Comparison of ENCODE assay signal across 12 mouse cellular contexts in the genomic region with DNA sequence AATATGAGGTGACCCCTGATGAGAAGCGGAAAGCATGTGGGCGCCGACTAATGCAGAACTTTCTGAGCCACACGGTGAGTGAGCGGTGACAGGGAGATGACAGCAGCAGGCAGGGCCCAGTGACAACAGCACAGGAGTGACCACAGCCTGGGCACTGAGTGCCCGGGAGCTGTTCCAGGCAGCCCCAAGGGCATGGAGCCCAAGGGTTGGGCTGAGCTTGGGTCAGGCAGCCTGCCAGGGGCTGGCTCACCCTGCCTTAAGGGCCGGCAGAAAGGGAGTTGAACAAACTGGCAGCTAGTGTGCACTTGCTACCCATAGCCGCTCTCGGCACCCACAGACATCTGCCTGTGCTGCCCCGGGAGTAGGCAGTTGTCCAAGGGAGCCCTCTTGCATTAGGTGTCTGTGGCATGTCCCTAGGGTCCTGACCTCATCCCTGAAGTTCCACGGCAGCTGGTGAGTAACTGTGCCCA. TPM values are rescaled to one million over a fixed set of nuclear protein-coding genes. Genes with fewer than 3 reads are reported as not detected.
DNase-seq lines count a peak whose midpoint lies in the region; ATAC-seq and TF ChIP-seq lines count a peak whose summit lies in the region.
"Had no signal": no experiment of that assay in that cellular context is flagged by ENCODE, and none has a peak within 500 bp of the region (broad histone marks: within the 10 kb centered on the region; RNA-seq: fewer than 3 reads in every experiment).

No protein-coding gene starts in this region.

- H3K27me3 ChIP-seq in spleen, adult 2 months (ENCODE audit: control insufficient read depth, insufficient read depth, low read length): no peaks in the 10 kb centered on the region
- no peaks in the 10 kb centered on the region for H3K27me3 ChIP-seq in limb, embryonic 10.5 days (ENCODE audit: low read depth, poor library complexity, severe bottlenecking)
- H3K27me3 ChIP-seq in intestine, embryonic 16.5 days (replicated peaks; ENCODE audit: control insufficient read depth, insufficient read depth, low read length): no peaks in the 10 kb centered on the region
- no peaks in the 10 kb centered on the region for H3K27me3 ChIP-seq in intestine, embryonic 15.5 days (replicated peaks)
- H3K27me3 ChIP-seq: CH12.LX; hindbrain, embryonic 15.5 days; liver, embryonic 15.5 days had no signal

- peak overlapping the region; percentile 52; the same call in 1 of the 2 replicates for H3K27ac ChIP-seq in spleen, adult 2 months (ENCODE audit: insufficient read depth, low read length)
- H3K27ac ChIP-seq in limb, embryonic 10.5 days: no peak overlapping the region
- no peak overlapping the region for H3K27ac ChIP-seq in intestine, embryonic 16.5 days (ENCODE audit: low read length)
- no peak overlapping the region for H3K27ac ChIP-seq in intestine, embryonic 15.5 days
- H3K27ac ChIP-seq: hindbrain, embryonic 15.5 days had no signal

- H3K4me1 ChIP-seq in spleen, adult 2 months (ENCODE audit: control insufficient read depth, insufficient read depth, insufficient read length): peaks cover 33% of the 10 kb centered on the region; the same call in 1 of the 2 replicates
- peaks cover 22% of the 10 kb centered on the region for H3K4me1 ChIP-seq in limb, embryonic 10.5 days
- peaks cover 22% of the 10 kb centered on the region for H3K4me1 ChIP-seq in intestine, embryonic 16.5 days (ENCODE audit: control insufficient read depth, insufficient read depth, low read length)
- peaks cover 21% of the 10 kb centered on the region for H3K4me1 ChIP-seq in intestine, embryonic 15.5 days (replicated peaks)

- no peak overlapping the region for H3K4me2 ChIP-seq in intestine, embryonic 16.5 days (ENCODE audit: low read depth, low read length)
- H3K4me2 ChIP-seq in intestine, embryonic 15.5 days (replicated peaks): no peak overlapping the region
- H3K4me2 ChIP-seq: hindbrain, embryonic 15.5 days; liver, embryonic 15.5 days had no signal

- H3K9me3 ChIP-seq in limb, embryonic 10.5 days (replicated peaks): no peaks in the 10 kb centered on the region
- H3K9me3 ChIP-seq in intestine, embryonic 16.5 days (ENCODE audit: control insufficient read depth, low read length): no peaks in the 10 kb centered on the region
- H3K9me3 ChIP-seq in intestine, embryonic 15.5 days: no peaks in the 10 kb centered on the region
- H3K9me3 ChIP-seq: hindbrain, embryonic 15.5 days; liver, embryonic 15.5 days had no signal

- H3K4me3 ChIP-seq in spleen, adult 2 months (ENCODE audit: extremely low read depth, insufficient read depth, insufficient read length): no peak overlapping the region
- H3K4me3 ChIP-seq in limb, embryonic 10.5 days: no peak overlapping the region
- H3K4me3 ChIP-seq in intestine, embryonic 16.5 days (ENCODE audit: low read length): no peak overlapping the region
- no peak overlapping the region for H3K4me3 ChIP-seq in intestine, embryonic 15.5 days (replicated peaks)
- H3K4me3 ChIP-seq: hindbrain, embryonic 15.5 days; liver, embryonic 15.5 days had no signal

- WGBS in spleen, adult 2 months: 78% methylated on average over 11 of the region's 11 CpGs
- WGBS in limb, embryonic 10.5 days: 93% methylated on average over 11 of the region's 11 CpGs
- 89% methylated on average over 11 of the region's 11 CpGs for WGBS in intestine, embryonic 16.5 days
- 92% methylated on average over 11 of the region's 11 CpGs for WGBS in intestine, embryonic 15.5 days

- no peak for TF ChIP-seq POLR2A in spleen, adult 2 months (IDR thresholded peaks at IDR 0.05; ENCODE audit: low read depth, low read length)

- ATAC-seq in frontal cortex, adult (ENCODE audit: low TSS enrichment): peak; percentile 58; the same call in 1 of the 2 replicates
- ATAC-seq in intestine, embryonic 16.5 days: no peak
- no peak for ATAC-seq in intestine, embryonic 15.5 days

- no peak overlapping the region for H3K9ac ChIP-seq in intestine, embryonic 16.5 days (ENCODE audit: low read depth, low read length)
- H3K9ac ChIP-seq in intestine, embryonic 15.5 days: no peak overlapping the region
- H3K9ac ChIP-seq: hindbrain, embryonic 15.5 days; liver, embryonic 15.5 days had no signal

- H3K36me3 ChIP-seq in spleen, adult 2 months (ENCODE audit: control insufficient read depth, insufficient read depth, low read length): peaks cover 51% of the 10 kb centered on the region
- H3K36me3 ChIP-seq in limb, embryonic 10.5 days: peaks cover 77% of the 10 kb centered on the region
- H3K36me3 ChIP-seq in intestine, embryonic 16.5 days (ENCODE audit: control insufficient read depth, insufficient read depth, low read length): peaks cover 22% of the 10 kb centered on the region
- H3K36me3 ChIP-seq in intestine, embryonic 15.5 days: peaks cover 45% of the 10 kb centered on the region

- TF ChIP-seq CTCF in spleen, adult 2 months (IDR thresholded peaks at IDR 0.05; ENCODE audit: extremely low read depth, insufficient read depth, insufficient read length, insufficient replicate concordance): no peak

- intact Hi-C loops in heart, postnatal 14 days (cut with DNase I): no loop called here

- DNase-seq in frontal cortex, postnatal 14 days (ENCODE audit: low spot score in 2 of 2): no peak
- no peak for DNase-seq in spleen, adult 2 months (ENCODE audit: low read depth in 1 of 2, low spot score in 2 of 2)
- no peak for DNase-seq in spleen, postnatal 14 days (ENCODE audit: low spot score in 2 of 2)
- DNase-seq in heart, postnatal 14 days: peak; percentile 82 to 89
- no peak for DNase-seq in limb, embryonic 10.5 days (ENCODE audit: low spot score)

RNA-seq across cellular contexts. Expression of a gene that starts 5.7 kb away (rescaled TPM):
- polyA plus RNA-seq in spleen, adult 2 months (2012; rRNA removed): 189 and 229 TPM in 2 replicates
- 10 to 100 TPM; 24.3 to 27.2 TPM for total RNA-seq in heart, postnatal 14 days (2021)
- polyA plus RNA-seq in limb, embryonic 10.5 days (2016; fragmentation: Nextera tagmentation; extraction: Ambion mirVana): 63.6 and 71.1 TPM in 2 replicates
- 13.6 and 16.2 TPM in 2 replicates for polyA plus RNA-seq in intestine, embryonic 16.5 days (2015; fragmentation: Nextera tagmentation; extraction: Ambion mirVana)
- polyA plus RNA-seq in intestine, embryonic 15.5 days (2015; fragmentation: Nextera tagmentation; extraction: Ambion mirVana): 38.3 and 38.7 TPM in 2 replicates

RNA-seq across cellular contexts. Expression of a gene that starts 13.5 kb away (rescaled TPM):
- polyA plus RNA-seq in spleen, adult 2 months (2012; rRNA removed): 16.2 and 33.9 TPM in 2 replicates
- 1 to 10 TPM in 1 of 2 experiments, under 1 TPM in 1; 0.81 to 1.6 TPM for total RNA-seq in heart, postnatal 14 days (2021)
- 0.34 and 0.35 TPM in 2 replicates for polyA plus RNA-seq in limb, embryonic 10.5 days (2016; fragmentation: Nextera tagmentation; extraction: Ambion mirVana)
- 0.10 and 0.18 TPM in 2 replicates for polyA plus RNA-seq in intestine, embryonic 16.5 days (2015; fragmentation: Nextera tagmentation; extraction: Ambion mirVana)
- 0.24 and 0.28 TPM in 2 replicates for polyA plus RNA-seq in intestine, embryonic 15.5 days (2015; fragmentation: Nextera tagmentation; extraction: Ambion mirVana)
- polyA plus RNA-seq: liver, embryonic 15.5 days had no signal

RNA-seq across cellular contexts. Expression of a gene that starts 24.0 kb away (rescaled TPM):
- polyA plus RNA-seq in spleen, adult 2 months (2012; rRNA removed): 0.64 and 1.6 TPM in 2 replicates
- total RNA-seq in heart, postnatal 14 days (2021): not detected
- 0.14 TPM in 1 of 2 replicates, not detected in the other for polyA plus RNA-seq in limb, embryonic 10.5 days (2016; fragmentation: Nextera tagmentation; extraction: Ambion mirVana)
- 1.1 and 4.0 TPM in 2 replicates for polyA plus RNA-seq in intestine, embryonic 16.5 days (2015; fragmentation: Nextera tagmentation; extraction: Ambion mirVana)
- polyA plus RNA-seq in intestine, embryonic 15.5 days (2015; fragmentation: Nextera tagmentation; extraction: Ambion mirVana): 1.8 TPM in 2 replicates
- total RNA-seq: CH12.LX had no signal

RNA-seq across cellular contexts. Expression of a gene that starts 35.5 kb away (rescaled TPM):
- not detected in 2 replicates for polyA plus RNA-seq in spleen, adult 2 months (2012; rRNA removed)
- not detected for total RNA-seq in heart, postnatal 14 days (2021)
- polyA plus RNA-seq in limb, embryonic 10.5 days (2016; fragmentation: Nextera tagmentation; extraction: Ambion mirVana): not detected in 2 replicates
- not detected in 2 replicates for polyA plus RNA-seq in intestine, embryonic 16.5 days (2015; fragmentation: Nextera tagmentation; extraction: Ambion mirVana)
- not detected in 2 replicates for polyA plus RNA-seq in intestine, embryonic 15.5 days (2015; fragmentation: Nextera tagmentation; extraction: Ambion mirVana)
- total RNA-seq: CH12.LX had no signal
- polyA plus RNA-seq: liver, embryonic 15.5 days; small intestine, adult 2 months had no signal

RNA-seq across cellular contexts. Expression of a gene that starts 37.4 kb away (rescaled TPM):
- polyA plus RNA-seq in spleen, adult 2 months (2012; rRNA removed): 12.8 and 14.2 TPM in 2 replicates
- total RNA-seq in heart, postnatal 14 days (2021): 10 to 100 TPM; 27.0 to 27.3 TPM
- 346 and 417 TPM in 2 replicates for polyA plus RNA-seq in limb, embryonic 10.5 days (2016; fragmentation: Nextera tagmentation; extraction: Ambion mirVana)
- 88.4 and 91.2 TPM in 2 replicates for polyA plus RNA-seq in intestine, embryonic 16.5 days (2015; fragmentation: Nextera tagmentation; extraction: Ambion mirVana)
- polyA plus RNA-seq in intestine, embryonic 15.5 days (2015; fragmentation: Nextera tagmentation; extraction: Ambion mirVana): 103 and 109 TPM in 2 replicates

Comparison
In these comparisons a context has a peak if more than half of its experiments do, and no peak if none do; other contexts are left out.
1. DNase-seq: peak in heart, postnatal 14 days (2 of 2); none in frontal cortex, postnatal 14 days (0 of 2), spleen, adult 2 months (0 of 2), spleen, postnatal 14 days (0 of 2) and limb, embryonic 10.5 days (single experiment).
2. RNA of a gene that starts 13.5 kb away (polyA plus RNA-seq): 16.2 to 33.9 TPM in spleen, adult 2 months; 0.34 to 0.35 TPM in limb, embryonic 10.5 days, 0.24 to 0.28 TPM in intestine, embryonic 15.5 days and 0.10 to 0.18 TPM in intestine, embryonic 16.5 days; every median in the first group is over 10 times any median in the second.